Mouse (Mus musculus) forebrain, embryonic 15.5 days (tissue): Measurements from ENCODE around the gene Chmp1a. TPM values are rescaled to one million over a fixed set of nuclear protein-coding genes. Genes with fewer than 3 reads are reported as not detected.

ENCODE experiments used
- ATAC-seq: fragments of 200-750 bp; cut with Nextera tagmentation; replicated peaks from 2 replicates; pipeline ENCODE4 v1.8.0; 2017; ENCODE audit warnings: mild to moderate bottlenecking, moderate TSS enrichment, moderate library complexity
- H3K27ac ChIP-seq: fragments of 300-500 bp; sonication (generic); replicated peaks from 2 replicates; pipeline ENCODE4 v1.5.1; 2015; ENCODE audit warnings: mild to moderate bottlenecking, inconsistent platforms
- H3K27me3 ChIP-seq: fragments of 300-500 bp; sonication (generic); 2 replicates; pipeline ENCODE4 v1.6.1; 2015; ENCODE audit warnings: inconsistent platforms
- H3K36me3 ChIP-seq: fragments of 300-500 bp; sonication (generic); 2 replicates; pipeline ENCODE4 v1.6.1; 2015; ENCODE audit warnings: mild to moderate bottlenecking, inconsistent platforms
- H3K4me1 ChIP-seq: fragments of 300-500 bp; sonication (generic); 2 replicates; pipeline ENCODE4 v1.6.1; 2015; ENCODE audit warnings: inconsistent platforms
- H3K4me2 ChIP-seq: fragments of 300-500 bp; sonication (generic); replicated peaks from 2 replicates; pipeline ENCODE4 v1.6.1; 2015; ENCODE audit warnings: mild to moderate bottlenecking, inconsistent platforms
- H3K4me3 ChIP-seq: fragments of 300-500 bp; sonication (generic); 2 replicates; pipeline ENCODE4 v1.5.1; 2015; ENCODE audit warnings: mild to moderate bottlenecking, inconsistent platforms
- H3K9ac ChIP-seq: fragments of 300-500 bp; sonication (generic); replicated peaks from 2 replicates; pipeline ENCODE4 v1.6.1; 2015; ENCODE audit warnings: mild to moderate bottlenecking, inconsistent platforms
- H3K9me3 ChIP-seq: fragments of 300-500 bp; sonication (generic); 2 replicates; pipeline ENCODE4 v1.6.1; 2016; ENCODE audit warnings: inconsistent platforms
- WGBS: fragments of 180-500 bp; shearing (Covaris S2); methylation state at CpG from one replicate; pipeline ENCODE4 v1.1.7; 2015; ENCODE audit warnings: mixed read lengths; 5-methylcytosine and 5-hydroxymethylcytosine counted together
- polyA plus RNA-seq: library from polyadenylated mRNA; unstranded; fragments of >200 nt; fragmentation: Nextera tagmentation; extraction: Ambion mirVana; gene quantifications from 2 replicates; pipeline ENCODE4 v1.2.1, GENCODE M21; 2015

The Chmp1a gene
- polyA plus RNA-seq, 1 experiment from 2014 or later = 239 TPM

- H3K9ac ChIP-seq = no peak overlapping the region
- H3K36me3 ChIP-seq = no peaks in the 10 kb centered on the region
- no peak for ATAC-seq
- H3K27ac ChIP-seq = no peak overlapping the region
- WGBS = 0% methylated on average over 9 of the region's 9 CpGs
- H3K4me2 ChIP-seq = no peak overlapping the region
- H3K4me3 ChIP-seq = no peak overlapping the region
- H3K27me3 ChIP-seq = no peaks in the 10 kb centered on the region
- no peaks in the 10 kb centered on the region for H3K9me3 ChIP-seq
- no peaks in the 10 kb centered on the region for H3K4me1 ChIP-seq
Observed at GRCm38 (mm10) chr8:123190678-123191077, 21.9 kb downstream of the Chmp1a start.

- no peak overlapping the region for H3K9ac ChIP-seq
- ATAC-seq = no peak
Observed at GRCm38 (mm10) chr8:123188841-123189240, 23.7 kb downstream of the Chmp1a start.

GRCm38 (mm10) chr8:123188006-123188405 lies 24.6 kb downstream of the Chmp1a start:
- Histone ChIP-seq H3K9ac (no peak overlapping the region), H3K27ac (no peak overlapping the region), H3K27me3 (no peaks in the 10 kb centered on the region), H3K4me3 (no peak overlapping the region), H3K36me3 (no peaks in the 10 kb centered on the region), H3K4me2 (no peak overlapping the region), H3K4me1 (no peaks in the 10 kb centered on the region), H3K9me3 (no peaks in the 10 kb centered on the region)
- no peak for ATAC-seq
- WGBS = 87% methylated on average over 2 of the region's 2 CpGs

More at GRCm38 (mm10) chr8:123188841-123189240, 23.7 kb downstream of the Chmp1a start:
- no peak overlapping the region for H3K4me2 ChIP-seq
- H3K27ac ChIP-seq = no peak overlapping the region
- H3K4me1 ChIP-seq = no peaks in the 10 kb centered on the region
- no peaks in the 10 kb centered on the region for H3K36me3 ChIP-seq
- WGBS = 71% methylated on average over 7 of the region's 7 CpGs
- no peaks in the 10 kb centered on the region for H3K9me3 ChIP-seq
- no peaks in the 10 kb centered on the region for H3K27me3 ChIP-seq
- H3K4me3 ChIP-seq = no peak overlapping the region

- no peaks in the 10 kb centered on the region for H3K36me3 ChIP-seq
- H3K9me3 ChIP-seq = no peaks in the 10 kb centered on the region
- no peaks in the 10 kb centered on the region for H3K27me3 ChIP-seq
- no peak within 1 kb of the TSS for H3K4me3 ChIP-seq
- 59% methylated on average over 19 of the region's 19 CpGs for WGBS
- no peaks in the 10 kb centered on the region for H3K4me1 ChIP-seq
- no peak within 1 kb of the TSS for H3K9ac ChIP-seq
- no peak for ATAC-seq
- H3K27ac ChIP-seq = no peak within 1 kb of the TSS
- H3K4me2 ChIP-seq = no peak within 1 kb of the TSS
Observed at GRCm38 (mm10) chr8:123185566-123186409, 26.8 kb downstream of the Chmp1a start, which contains the start of gene Dpep1. Gene Dpep1, plus strand, starts transcription at chr8:123186242.

- no peaks in the 10 kb centered on the region for H3K36me3 ChIP-seq
- 81% methylated on average over 3 of the region's 3 CpGs for WGBS
- H3K9me3 ChIP-seq = no peaks in the 10 kb centered on the region
- H3K9ac ChIP-seq = no peak overlapping the region
- H3K4me3 ChIP-seq = no peak overlapping the region
- H3K27ac ChIP-seq = no peak overlapping the region
- no peak overlapping the region for H3K4me2 ChIP-seq
- H3K27me3 ChIP-seq = no peaks in the 10 kb centered on the region
- H3K4me1 ChIP-seq = no peaks in the 10 kb centered on the region
- ATAC-seq = no peak
Observed at GRCm38 (mm10) chr8:123181391-123181790, 31.2 kb downstream of the Chmp1a start.

GRCm38 (mm10) chr8:123157888-123158465 lies 54.6 kb downstream of the Chmp1a start, which contains the start of gene Sult5a1:
Gene Sult5a1, minus strand, starts transcription at chr8:123158315.
- Histone ChIP-seq H3K4me1 (no peaks in the 10 kb centered on the region), H3K9me3 (no peaks in the 10 kb centered on the region), H3K36me3 (no peaks in the 10 kb centered on the region), H3K27ac (no peak within 1 kb of the TSS), H3K9ac (no peak within 1 kb of the TSS), H3K4me3 (no peak within 1 kb of the TSS), H3K4me2 (no peak within 1 kb of the TSS), H3K27me3 (no peaks in the 10 kb centered on the region)
- ATAC-seq = no peak
- WGBS = 35% methylated on average over 13 of the region's 13 CpGs

- ATAC-seq = no peak
- Histone ChIP-seq H3K9me3 (no peaks in the 10 kb centered on the region), H3K4me2 (no peak overlapping the region), H3K9ac (no peak overlapping the region), H3K27ac (no peak overlapping the region), H3K36me3 (no peaks in the 10 kb centered on the region), H3K27me3 (no peaks in the 10 kb centered on the region), H3K4me3 (no peak overlapping the region), H3K4me1 (no peaks in the 10 kb centered on the region)
- 86% methylated on average over 9 of the region's 9 CpGs for WGBS
Observed at GRCm38 (mm10) chr8:123156070-123156773, 56.3 kb downstream of the Chmp1a start.

- Histone ChIP-seq H3K9me3 (no peaks in the 10 kb centered on the region), H3K27me3 (no peaks in the 10 kb centered on the region)
- 76% methylated on average over 5 of the region's 5 CpGs for WGBS
Observed at GRCm38 (mm10) chr8:123155177-123155576, 57.4 kb downstream of the Chmp1a start.

More at GRCm38 (mm10) chr8:123155177-123155576, 57.4 kb downstream of the Chmp1a start:
- Histone ChIP-seq H3K27ac (no peak overlapping the region), H3K36me3 (no peaks in the 10 kb centered on the region), H3K4me2 (no peak overlapping the region), H3K4me1 (no peaks in the 10 kb centered on the region), H3K9ac (no peak overlapping the region), H3K4me3 (no peak overlapping the region)
- no peak for ATAC-seq

Other genes starting within 250 kb of the Chmp1a start
- gene Ankrd11, start 170.5 kb downstream of the Chmp1a start, polyA plus RNA-seq = 53.3 and 76.2 TPM in 2 replicates
- gene Spg7, start 149.8 kb downstream of the Chmp1a start, polyA plus RNA-seq = 47.0 and 47.2 TPM in 2 replicates
- 886 and 899 TPM in 2 replicates for gene Rpl13, start 110.4 kb downstream of the Chmp1a start, polyA plus RNA-seq
- gene Cpne7, start 95.4 kb downstream of the Chmp1a start, polyA plus RNA-seq = 2.5 and 3.2 TPM in 2 replicates
- gene Sult5a1, start 54.4 kb downstream of the Chmp1a start, polyA plus RNA-seq = 0.69 and 1.0 TPM in 2 replicates
- 0.11 TPM in 1 of 2 replicates, not detected in the other for gene Dpep1, start 26.5 kb downstream of the Chmp1a start, polyA plus RNA-seq
- gene Spata33, start 69 bp upstream of the Chmp1a start, polyA plus RNA-seq = 5.0 and 5.1 TPM in 2 replicates
- 45.9 and 49.2 TPM in 2 replicates for gene Cdk10, start 12.1 kb upstream of the Chmp1a start, polyA plus RNA-seq
- gene Spata2l, start 23.5 kb upstream of the Chmp1a start, polyA plus RNA-seq = 4.0 and 4.8 TPM in 2 replicates
- gene Zfp276, start 41.4 kb upstream of the Chmp1a start, polyA plus RNA-seq = 26.1 and 26.5 TPM in 2 replicates
- gene Vps9d1, start 41.6 kb upstream of the Chmp1a start, polyA plus RNA-seq = 46.8 and 47.2 TPM in 2 replicates
- 15.2 and 15.3 TPM in 2 replicates for gene Fanca, start 105.8 kb upstream of the Chmp1a start, polyA plus RNA-seq
- 32.9 and 33.0 TPM in 2 replicates for gene Spire2, start 120.0 kb upstream of the Chmp1a start, polyA plus RNA-seq
- 252 and 259 TPM in 2 replicates for gene Tcf25, start 161.0 kb upstream of the Chmp1a start, polyA plus RNA-seq
- 0.15 and 0.23 TPM in 2 replicates for gene Mc1r, start 194.3 kb upstream of the Chmp1a start, polyA plus RNA-seq
- 1,822 and 1,823 TPM in 2 replicates for gene Tubb3, start 198.7 kb upstream of the Chmp1a start, polyA plus RNA-seq
- gene Def8, start 210.8 kb upstream of the Chmp1a start, polyA plus RNA-seq = 43.3 and 46.3 TPM in 2 replicates